Mouse (Mus musculus): Measurements from ENCODE around the gene Mtmr6. TPM values are rescaled to one million over a fixed set of nuclear protein-coding genes. Genes with fewer than 3 reads are reported as not detected.
"Not testable (repeated sequence)": the region's sequence is repeated elsewhere in the genome, so short reads cannot be mapped to it uniquely, and the experiment has no call there.

Mtmr6 gene
- total and polyA plus RNA-seq, 3 experiments = 17.4 to 31.0 (median 29.1) TPM

DNA sequence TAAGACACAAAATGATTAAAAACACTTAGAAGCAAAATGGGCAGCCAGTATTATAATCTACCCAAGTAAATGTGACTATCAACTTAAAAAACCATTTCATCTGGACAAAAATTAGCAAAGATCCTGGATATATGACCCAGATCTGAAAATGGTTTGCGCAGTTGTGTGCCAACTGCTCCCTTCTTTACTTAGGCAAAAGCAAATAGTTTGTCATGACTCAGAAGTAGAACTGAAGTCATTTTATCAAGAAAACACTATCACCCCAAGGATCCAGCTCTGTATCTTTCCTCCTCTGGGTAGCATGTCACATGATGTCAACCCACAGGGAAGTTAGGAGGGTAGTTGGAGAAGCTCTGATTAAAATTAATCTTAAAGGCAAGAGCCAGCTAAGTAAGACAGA lies 54.2 kb downstream of the Mtmr6 start:
- H3K27ac ChIP-seq = no peak overlapping the region
- intact Hi-C loops (cut with DNase I) = no loop called here

GRCm38 (mm10) chr14:60320813-60321212 lies 55.8 kb downstream of the Mtmr6 start:
- Histone ChIP-seq H3K36me3 (ENCODE audit: control insufficient read depth, insufficient read depth, low read length) (no peaks in the 10 kb centered on the region), H3K9ac (ENCODE audit: low read depth, low read length) (no peak overlapping the region), H3K79me2 (replicated peaks; ENCODE audit: control insufficient read depth, insufficient read depth, low read length) (no peaks in the 10 kb centered on the region), H3K27me3 (ENCODE audit: control insufficient read depth, insufficient read depth, low read length) (no peaks in the 10 kb centered on the region), H3K27ac (no peak overlapping the region), H3K4me3 (no peak overlapping the region), H3K4me1 (ENCODE audit: control insufficient read depth, insufficient read depth, low read length) (no peaks in the 10 kb centered on the region)
- no peak for TF ChIP-seq CTCF (IDR thresholded peaks at IDR 0.05)
- no peak for TF ChIP-seq EP300 (IDR thresholded peaks at IDR 0.05; ENCODE audit: insufficient read depth, low read depth, low read length)
- no peak for DNase-seq
- WGBS = 72% methylated on average over 3 of the region's 3 CpGs
- intact Hi-C loops (cut with DNase I) = no loop called here

More for the DNA sequence above, 54.2 kb downstream of the Mtmr6 start:
- Histone ChIP-seq H3K79me2 (replicated peaks; ENCODE audit: control insufficient read depth, insufficient read depth, low read length) (no peaks in the 10 kb centered on the region), H3K4me3 (no peak overlapping the region), H3K9ac (ENCODE audit: low read depth, low read length) (no peak overlapping the region), H3K4me1 (ENCODE audit: control insufficient read depth, insufficient read depth, low read length) (no peaks in the 10 kb centered on the region), H3K36me3 (ENCODE audit: control insufficient read depth, insufficient read depth, low read length) (no peaks in the 10 kb centered on the region), H3K27me3 (ENCODE audit: control insufficient read depth, insufficient read depth, low read length) (no peaks in the 10 kb centered on the region)
- 98% methylated on average over 1 of the region's 1 CpGs for WGBS
- DNase-seq = no peak
- TF ChIP-seq CTCF (IDR thresholded peaks at IDR 0.05) (no peak), POLR2A (IDR thresholded peaks at IDR 0.05; ENCODE audit: insufficient read depth, low read depth, low read length) (no peak), EP300 (IDR thresholded peaks at IDR 0.05; ENCODE audit: insufficient read depth, low read depth, low read length) (no peak)

GRCm38 (mm10) chr14:60340001-60340400 lies 75.0 kb downstream of the Mtmr6 start:
- H3K79me2 ChIP-seq (replicated peaks; ENCODE audit: control insufficient read depth, insufficient read depth, low read length); H3K4me3 ChIP-seq; H3K4me1 ChIP-seq (ENCODE audit: control insufficient read depth, insufficient read depth, low read length); H3K27me3 ChIP-seq (ENCODE audit: control insufficient read depth, insufficient read depth, low read length); H3K9ac ChIP-seq (ENCODE audit: low read depth, low read length); intact Hi-C loops (cut with DNase I); DNase-seq; H3K36me3 ChIP-seq (ENCODE audit: control insufficient read depth, insufficient read depth, low read length); H3K27ac ChIP-seq: not testable (repeated sequence)
- 68% methylated on average over 5 of the region's 5 CpGs for WGBS

DNA sequence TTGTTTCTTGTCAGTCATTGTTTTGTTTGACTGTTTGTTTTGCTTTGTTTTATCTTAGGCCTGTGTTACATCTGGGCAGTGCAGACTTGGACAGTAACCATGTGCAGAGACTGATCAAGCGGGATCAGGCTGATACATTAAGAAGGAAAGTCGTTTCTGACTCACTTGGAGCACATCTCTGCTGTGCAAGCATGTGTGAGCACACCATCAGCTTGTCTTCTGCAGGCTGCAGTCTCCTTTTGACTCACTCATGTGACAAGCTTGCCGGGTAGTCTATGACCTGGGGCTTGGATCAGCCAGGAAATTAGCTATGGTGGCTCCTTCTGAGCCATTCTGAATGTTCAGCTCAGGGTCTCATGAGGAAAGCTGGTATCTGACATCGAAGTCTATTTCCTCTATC lies 75.5 kb downstream of the Mtmr6 start:
- 50% methylated on average over 4 of the region's 4 CpGs for WGBS
- intact Hi-C loops (cut with DNase I) = no loop called here
- TF ChIP-seq POLR2A (IDR thresholded peaks at IDR 0.05; ENCODE audit: insufficient read depth, low read depth, low read length) (no peak), EP300 (IDR thresholded peaks at IDR 0.05; ENCODE audit: insufficient read depth, low read depth, low read length) (no peak), CTCF (IDR thresholded peaks at IDR 0.05) (no peak)
- Histone ChIP-seq H3K27ac (no peak overlapping the region), H3K4me1 (ENCODE audit: control insufficient read depth, insufficient read depth, low read length) (no peaks in the 10 kb centered on the region), H3K36me3 (ENCODE audit: control insufficient read depth, insufficient read depth, low read length) (no peaks in the 10 kb centered on the region), H3K9ac (ENCODE audit: low read depth, low read length) (no peak overlapping the region), H3K4me3 (no peak overlapping the region), H3K27me3 (ENCODE audit: control insufficient read depth, insufficient read depth, low read length) (no peaks in the 10 kb centered on the region), H3K79me2 (replicated peaks; ENCODE audit: control insufficient read depth, insufficient read depth, low read length) (no peaks in the 10 kb centered on the region)
- no peak for DNase-seq

- H3K79me2 ChIP-seq (replicated peaks; ENCODE audit: control insufficient read depth, insufficient read depth, low read length) = no peaks in the 10 kb centered on the region
- no peak for TF ChIP-seq CTCF (IDR thresholded peaks at IDR 0.05)
- no peak for TF ChIP-seq EP300 (IDR thresholded peaks at IDR 0.05; ENCODE audit: insufficient read depth, low read depth, low read length)
- no peak for TF ChIP-seq POLR2A (IDR thresholded peaks at IDR 0.05; ENCODE audit: insufficient read depth, low read depth, low read length)
- no peak overlapping the region for H3K27ac ChIP-seq
- H3K36me3 ChIP-seq (ENCODE audit: control insufficient read depth, insufficient read depth, low read length) = no peaks in the 10 kb centered on the region
- no peak overlapping the region for H3K9ac ChIP-seq (ENCODE audit: low read depth, low read length)
- H3K27me3 ChIP-seq (ENCODE audit: control insufficient read depth, insufficient read depth, low read length) = 0 out of 2 replicates have a peak, but pooled peaks cover 1% of the 10 kb centered on the region
- DNase-seq = peak in 1 of 2 experiments; percentile 0
- H3K4me1 ChIP-seq (ENCODE audit: control insufficient read depth, insufficient read depth, low read length) = no peaks in the 10 kb centered on the region
- 87% methylated on average over 6 of the region's 6 CpGs for WGBS
- intact Hi-C loops (cut with DNase I) = no loop called here
- H3K4me3 ChIP-seq = no peak overlapping the region
These were observed 80.4 kb downstream of the Mtmr6 start for GRCm38 (mm10) chr14:60345326-60345876.

Small RNA genes lying within 50 kb of the gene (microRNA-seq; reads per million reads assigned to microRNA genes)
- gene Mir719 = 0 reads per million in 2 experiments

Other genes starting within 250 kb of the Mtmr6 start
- 1 to 10 TPM; 3.1 to 4.3 TPM for gene Atp8a2, start 68.0 kb upstream of the Mtmr6 start, total RNA-seq (2021)
- gene Atp8a2, start 68.0 kb upstream of the Mtmr6 start, polyA plus RNA-seq (2012; rRNA removed) = 1.8 and 2.2 TPM in 2 replicates
- not detected for gene Nupl1, start 13.8 kb upstream of the Mtmr6 start, total RNA-seq (2021)
- gene Nupl1, start 13.8 kb upstream of the Mtmr6 start, polyA plus RNA-seq (2012; rRNA removed) = 0.15 TPM in 1 of 2 replicates, not detected in the other
- gene Gm49336, start 13.7 kb upstream of the Mtmr6 start, total RNA-seq (2021) = 10 to 100 TPM; 27.2 to 27.3 TPM
- gene Gm49336, start 13.7 kb upstream of the Mtmr6 start, polyA plus RNA-seq (2012; rRNA removed) = 8.8 and 17.5 TPM in 2 replicates
- gene Amer2, start 108.0 kb downstream of the Mtmr6 start, total RNA-seq (2021) = not detected
- 0.02 TPM in 1 of 2 replicates, not detected in the other for gene Amer2, start 108.0 kb downstream of the Mtmr6 start, polyA plus RNA-seq (2012; rRNA removed)